Mouse (Mus musculus) bone marrow macrophage, adult 2 months (primary cell): Measurements from ENCODE around the gene Simc1. TPM values are rescaled to one million over a fixed set of nuclear protein-coding genes. Genes with fewer than 3 reads are reported as not detected.

Experiments
- H3K27ac ChIP-seq: 2 replicates; pipeline ENCODE4 v1.5.1; 2012; ENCODE audit warnings: low read depth, low read length; ENCODE audit not compliant: insufficient read depth
- H3K4me1 ChIP-seq: 2 replicates; pipeline ENCODE4 v1.6.1; 2012; ENCODE audit warnings: low read length; ENCODE audit not compliant: control insufficient read depth, insufficient read depth
- H3K4me3 ChIP-seq: 2 replicates; pipeline ENCODE4 v1.5.1; 2012; ENCODE audit warnings: mild to moderate bottlenecking, low read length, moderate library complexity; ENCODE audit not compliant: insufficient read depth
- CTCF ChIP-seq: IDR thresholded peaks from 2 replicates; pipeline ENCODE4 v1.5.1; 2012; ENCODE audit warnings: low read depth, mild to moderate bottlenecking, low read length, moderate library complexity
- POLR2A ChIP-seq: IDR thresholded peaks from 2 replicates; pipeline ENCODE4 v1.6.1; 2012; ENCODE audit warnings: mild to moderate bottlenecking, low read depth, low read length, borderline replicate concordance
- polyA plus RNA-seq: library from polyadenylated mRNA; stranded (reverse); fragments of >200 nt; gene quantifications from 2 replicates; pipeline ENCODE4 v1.2.4, GENCODE M21; 2012; ENCODE audit not compliant: missing spikeins, insufficient read depth, insufficient read length

The Simc1 gene
- polyA plus RNA-seq, 1 experiment, result 3.6 TPM

DNA sequence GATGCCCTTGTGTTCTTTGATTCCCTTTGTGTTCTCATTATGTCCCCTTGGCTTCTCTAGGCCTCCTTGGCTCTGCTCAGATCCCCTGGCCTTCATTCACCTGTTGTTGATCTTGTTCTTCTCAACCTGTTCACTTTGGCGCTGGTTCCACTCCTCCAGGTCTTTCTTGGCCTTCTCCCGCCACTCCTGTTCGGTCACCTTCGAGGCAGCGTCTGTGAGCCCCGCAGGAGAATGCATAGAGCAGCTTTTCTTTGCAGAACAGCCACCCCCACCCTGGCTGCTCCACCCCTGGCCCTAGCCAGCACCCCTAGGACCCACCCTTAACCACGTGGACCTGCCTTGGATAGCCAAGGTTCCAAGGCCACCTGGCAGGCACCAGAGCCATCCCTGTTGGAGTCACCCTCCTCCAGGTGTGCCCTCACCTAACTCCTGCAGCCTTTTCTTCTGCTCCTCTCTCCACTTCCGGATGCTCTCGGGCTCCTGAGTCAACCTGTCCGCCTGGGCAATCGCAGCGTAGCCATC is 95.1 kb downstream of the Simc1 start:
- no peaks in the 10 kb centered on the region for H3K4me1 ChIP-seq
- H3K4me3 ChIP-seq, result no peak overlapping the region
- no peak overlapping the region for H3K27ac ChIP-seq
- TF ChIP-seq CTCF (no peak), POLR2A (no peak)

Other genes with a start within 250 kb of the Simc1 start
- 0.16 TPM in 1 of 2 replicates, not detected in the other for gene Cplx2, start 132.4 kb upstream of the Simc1 start, polyA plus RNA-seq
- gene Thoc3, start 34.9 kb upstream of the Simc1 start, polyA plus RNA-seq, result 18.2 and 19.6 TPM in 2 replicates
- gene 4833439L19Rik, start 61.7 kb downstream of the Simc1 start, polyA plus RNA-seq, result 48.5 and 49.2 TPM in 2 replicates
- 44.0 and 45.7 TPM in 2 replicates for gene Arl10, start 71.2 kb downstream of the Simc1 start, polyA plus RNA-seq
- gene Nop16, start 86.3 kb downstream of the Simc1 start, polyA plus RNA-seq, result 18.0 and 19.3 TPM in 2 replicates
- 149 and 158 TPM in 2 replicates for gene Higd2a, start 86.4 kb downstream of the Simc1 start, polyA plus RNA-seq
- gene Cltb, start 107.6 kb downstream of the Simc1 start, polyA plus RNA-seq, result 35.5 and 43.2 TPM in 2 replicates
- gene Faf2, start 118.0 kb downstream of the Simc1 start, polyA plus RNA-seq, result 40.8 and 49.9 TPM in 2 replicates
- gene Rnf44, start 190.1 kb downstream of the Simc1 start, polyA plus RNA-seq, result 87.3 and 96.2 TPM in 2 replicates
- not detected in 2 replicates for gene Cdhr2, start 197.7 kb downstream of the Simc1 start, polyA plus RNA-seq
- gene Gprin1, start 246.1 kb downstream of the Simc1 start, polyA plus RNA-seq, result not detected in 2 replicates